Mouse (Mus musculus): Measurements from ENCODE around the gene Irgm1. TPM values are rescaled to one million over a fixed set of nuclear protein-coding genes. Genes with fewer than 3 reads are reported as not detected.

Irgm1 gene
- total RNA-seq, 1 experiment from 2014 or later: 22.6 TPM

Other genes starting within 250 kb of the Irgm1 start
- gene Rack1, start 71.4 kb downstream of the Irgm1 start, total RNA-seq (2021): 598 and 671 TPM in 2 replicates
- gene Trim41, start 54.3 kb downstream of the Irgm1 start, total RNA-seq (2021): 48.6 and 53.0 TPM in 2 replicates
- 16.9 and 17.6 TPM in 2 replicates for gene Trim7, start 45.5 kb downstream of the Irgm1 start, total RNA-seq (2021)
- gene Gm12184, start 45.0 kb downstream of the Irgm1 start, total RNA-seq (2021): 2.3 and 3.6 TPM in 2 replicates
- 1.3 TPM in 2 replicates for gene Gm5431, start 30.5 kb upstream of the Irgm1 start, total RNA-seq (2021)
- 4.6 TPM in 1 of 2 replicates, not detected in the other for gene Psme2b, start 74.5 kb upstream of the Irgm1 start, total RNA-seq (2021)
- gene Olfr56, start 107.2 kb upstream of the Irgm1 start, total RNA-seq (2021): not detected in 2 replicates
- 2.1 and 3.2 TPM in 2 replicates for gene 9930111J21Rik1, start 107.7 kb upstream of the Irgm1 start, total RNA-seq (2021)
- gene Gm12185, start 120.5 kb upstream of the Irgm1 start, total RNA-seq (2021): 0.67 and 1.3 TPM in 2 replicates
- gene Tgtp1, start 122.5 kb upstream of the Irgm1 start, total RNA-seq (2021): 1.5 and 2.2 TPM in 2 replicates
- 3.1 TPM in 2 replicates for gene 9930111J21Rik2, start 179.6 kb upstream of the Irgm1 start, total RNA-seq (2021)
- 1.9 and 2.9 TPM in 2 replicates for gene Tgtp2, start 192.5 kb upstream of the Irgm1 start, total RNA-seq (2021)
- 1.5 and 2.9 TPM in 2 replicates for gene Ifi47, start 204.9 kb upstream of the Irgm1 start, total RNA-seq (2021)
- gene Olfr1396, start 243.2 kb upstream of the Irgm1 start, total RNA-seq (2021): 0.58 and 0.86 TPM in 2 replicates